Mouse (Mus musculus) cerebellum, postnatal 25 days (tissue): Measurements from ENCODE around the gene Armc6.

Experiments
- DNase-seq, 2 experiments: peaks; one replicate each; pipeline ENCODE4 v3.0.0; 2021; ENCODE audit warnings: mixed read lengths in 2 of 2

The Armc6 gene

GRCm38 (mm10) chr8:70188707-70189106, 45.6 kb downstream of the Armc6 start:
- DNase-seq: no peak

GRCm38 (mm10) chr8:70183194-70183593, 51.1 kb downstream of the Armc6 start:
- no peak for DNase-seq

- no peak for DNase-seq
Measured at GRCm38 (mm10) chr8:70181903-70182252, 52.4 kb downstream of the Armc6 start.

GRCm38 (mm10) chr8:70181212-70181902, 52.9 kb downstream of the Armc6 start:
- no peak for DNase-seq

- no peak for DNase-seq
Measured at GRCm38 (mm10) chr8:70179082-70179481, 55.2 kb downstream of the Armc6 start.

- no peak for DNase-seq
Measured at GRCm38 (mm10) chr8:70178231-70178630, 56.0 kb downstream of the Armc6 start.

GRCm38 (mm10) chr8:70174079-70174478, 60.2 kb downstream of the Armc6 start:
- no peak for DNase-seq

- DNase-seq: no peak
Measured at GRCm38 (mm10) chr8:70173320-70173719, 60.9 kb downstream of the Armc6 start.

- peak; percentile 88 to 92 for DNase-seq
Measured at GRCm38 (mm10) chr8:70172043-70172681, 62.1 kb downstream of the Armc6 start, which contains the start of gene Tmem161a. Tmem161a (plus strand) TSS chr8:70172356.

GRCm38 (mm10) chr8:70171240-70171639, 63.0 kb downstream of the Armc6 start:
- no peak for DNase-seq

- no peak for DNase-seq
Measured at GRCm38 (mm10) chr8:70170748-70171147, 63.5 kb downstream of the Armc6 start.
